Mouse (Mus musculus) cerebral cortex, adult 2 months (tissue): ENCODE results near the gene Cabp2.

Experiments
- WGBS: fragments of 180-500 bp; shearing (Covaris S2); methylation state at CpG from one replicate; pipeline ENCODE4 v1.1.7; 2018; 5-methylcytosine and 5-hydroxymethylcytosine counted together

Gene Cabp2

GRCm38 (mm10) chr19:4055947-4056693, 25.3 kb upstream of the Cabp2 start:
- 75% methylated on average over 15 of the region's 15 CpGs for WGBS

- WGBS, result 75% methylated on average over 4 of the region's 4 CpGs
These were observed 24.7 kb upstream of the Cabp2 start for GRCm38 (mm10) chr19:4056727-4057126.

- 91% methylated on average over 13 of the region's 13 CpGs for WGBS
These were observed 24.0 kb upstream of the Cabp2 start for GRCm38 (mm10) chr19:4057389-4057788.

GRCm38 (mm10) chr19:4057962-4058361, 23.4 kb upstream of the Cabp2 start:
- 96% methylated on average over 7 of the region's 7 CpGs for WGBS

GRCm38 (mm10) chr19:4058581-4058980, 22.8 kb upstream of the Cabp2 start:
- 93% methylated on average over 5 of the region's 5 CpGs for WGBS

GRCm38 (mm10) chr19:4059069-4059740, 22.2 kb upstream of the Cabp2 start, which contains the start of gene Gstp3:
TSS of gene Gstp3 (minus strand) at chr19:4059569.
- WGBS, result 79% methylated on average over 15 of the region's 15 CpGs

GRCm38 (mm10) chr19:4060044-4060898, 21.1 kb upstream of the Cabp2 start:
- 92% methylated on average over 8 of the region's 8 CpGs for WGBS

GRCm38 (mm10) chr19:4060899-4061465, 20.4 kb upstream of the Cabp2 start:
- WGBS, result 94% methylated on average over 6 of the region's 6 CpGs

GRCm38 (mm10) chr19:4063357-4063756, 18.0 kb upstream of the Cabp2 start:
- WGBS, result 78% methylated on average over 4 of the region's 4 CpGs

GRCm38 (mm10) chr19:4064501-4064900, 16.9 kb upstream of the Cabp2 start:
- 25% methylated on average over 7 of the region's 11 CpGs for WGBS

- 72% methylated on average over 6 of the region's 6 CpGs for WGBS
These were observed 15.1 kb upstream of the Cabp2 start for GRCm38 (mm10) chr19:4066280-4066679.

- 99% methylated on average over 2 of the region's 2 CpGs for WGBS
These were observed 13.1 kb upstream of the Cabp2 start for GRCm38 (mm10) chr19:4068242-4068641.

- 75% methylated on average over 15 of the region's 15 CpGs for WGBS
These were observed 12.5 kb upstream of the Cabp2 start for GRCm38 (mm10) chr19:4068717-4069410.

- 85% methylated on average over 15 of the region's 15 CpGs for WGBS
These were observed 11.1 kb upstream of the Cabp2 start for GRCm38 (mm10) chr19:4070311-4070710.

- 85% methylated on average over 8 of the region's 8 CpGs for WGBS
These were observed 10.6 kb upstream of the Cabp2 start for GRCm38 (mm10) chr19:4070756-4071155.

- 94% methylated on average over 6 of the region's 6 CpGs for WGBS
These were observed 10.0 kb upstream of the Cabp2 start for GRCm38 (mm10) chr19:4071406-4071805.

- WGBS, result 87% methylated on average over 6 of the region's 6 CpGs
These were observed 8.5 kb upstream of the Cabp2 start for GRCm38 (mm10) chr19:4072706-4073424.

GRCm38 (mm10) chr19:4075531-4075930, 5.8 kb upstream of the Cabp2 start:
- 98% methylated on average over 1 of the region's 1 CpGs for WGBS

GRCm38 (mm10) chr19:4079594-4079993, 1.8 kb upstream of the Cabp2 start:
- 80% methylated on average over 1 of the region's 1 CpGs for WGBS

- 73% methylated on average over 8 of the region's 8 CpGs for WGBS
These were observed 818 bp upstream of the Cabp2 start for GRCm38 (mm10) chr19:4080511-4081009.
